Mouse (Mus musculus): ENCODE measurements around the gene Etl4.
"Not testable (repeated sequence)": the region's sequence is repeated elsewhere in the genome, so short reads cannot be mapped to it uniquely, and the experiment has no call there.

The Etl4 gene

GRCm38 (mm10) chr2:20336176-20336575 lies 426.6 kb downstream of the Etl4 start:
- DNase-seq, result peak; percentile 10 to 15

- DNase-seq, result no peak
These were observed 429.6 kb downstream of the Etl4 start for GRCm38 (mm10) chr2:20339016-20339734.

GRCm38 (mm10) chr2:20339919-20340318 lies 430.3 kb downstream of the Etl4 start:
- DNase-seq, result no peak

GRCm38 (mm10) chr2:20346873-20347272 lies 437.3 kb downstream of the Etl4 start:
- DNase-seq, result no peak

GRCm38 (mm10) chr2:20349268-20349667 lies 439.7 kb downstream of the Etl4 start:
- DNase-seq, result no peak

- DNase-seq, result no peak
These were observed 443.2 kb downstream of the Etl4 start for GRCm38 (mm10) chr2:20352796-20353195.

- DNase-seq, result no peak
These were observed 467.4 kb downstream of the Etl4 start for GRCm38 (mm10) chr2:20377026-20377425.

GRCm38 (mm10) chr2:20380874-20381273 lies 471.3 kb downstream of the Etl4 start:
- DNase-seq, result not testable (repeated sequence)

- no peak for DNase-seq
These were observed 484.5 kb downstream of the Etl4 start for GRCm38 (mm10) chr2:20394083-20394482.

GRCm38 (mm10) chr2:20396978-20397377 lies 487.4 kb downstream of the Etl4 start:
- no peak for DNase-seq

GRCm38 (mm10) chr2:20400556-20400955 lies 491.0 kb downstream of the Etl4 start:
- no peak for DNase-seq

- no peak for DNase-seq
These were observed 494.8 kb downstream of the Etl4 start for GRCm38 (mm10) chr2:20404395-20404794.

- DNase-seq, result no peak
These were observed 497.5 kb downstream of the Etl4 start for GRCm38 (mm10) chr2:20407101-20407500.

GRCm38 (mm10) chr2:20414856-20415255 lies 505.3 kb downstream of the Etl4 start:
- no peak for DNase-seq

GRCm38 (mm10) chr2:20416934-20417614 lies 507.5 kb downstream of the Etl4 start:
- DNase-seq, result no peak

- no peak for DNase-seq
These were observed 508.4 kb downstream of the Etl4 start for GRCm38 (mm10) chr2:20417998-20418397.

GRCm38 (mm10) chr2:20419975-20420374 lies 510.4 kb downstream of the Etl4 start:
- DNase-seq, result peak; percentile 18 to 33

- no peak for DNase-seq
These were observed 512.7 kb downstream of the Etl4 start for GRCm38 (mm10) chr2:20422275-20422674.

- DNase-seq, result no peak
These were observed 524.1 kb downstream of the Etl4 start for GRCm38 (mm10) chr2:20433656-20434055.

GRCm38 (mm10) chr2:20435530-20435929 lies 526.0 kb downstream of the Etl4 start:
- no peak for DNase-seq

GRCm38 (mm10) chr2:20442731-20443130 lies 533.2 kb downstream of the Etl4 start:
- no peak for DNase-seq

- no peak for DNase-seq
These were observed 534.3 kb downstream of the Etl4 start for GRCm38 (mm10) chr2:20443671-20444440.
